Mouse (Mus musculus) hindbrain, postnatal 0 days (tissue): ENCODE results near the gene Ptpn1. TPM values are rescaled to one million over a fixed set of nuclear protein-coding genes. Genes with fewer than 3 reads are reported as not detected.

Source experiments
- ATAC-seq: fragments of 200-750 bp; cut with Nextera tagmentation; 2 replicates; pipeline ENCODE4 v1.8.0; 2017; ENCODE audit warnings: mild to moderate bottlenecking, moderate TSS enrichment, moderate library complexity
- DNase-seq: peaks from one replicate; pipeline ENCODE4 v3.0.0-alpha.2; 2015; ENCODE audit warnings: low spot score
- H3K27ac ChIP-seq: fragments of 300-500 bp; sonication (generic); 2 replicates; pipeline ENCODE4 v1.5.1; 2014; ENCODE audit warnings: mild to moderate bottlenecking
- H3K27me3 ChIP-seq: fragments of 300-500 bp; sonication (generic); 2 replicates; pipeline ENCODE4 v1.6.1; 2014; ENCODE audit warnings: low read length, mixed read lengths; ENCODE audit not compliant: insufficient read depth
- H3K36me3 ChIP-seq: fragments of 300-500 bp; sonication (generic); 2 replicates; pipeline ENCODE4 v1.6.1; 2014; ENCODE audit warnings: low read length, mixed read lengths; ENCODE audit not compliant: insufficient read depth
- H3K4me1 ChIP-seq: fragments of 300-500 bp; sonication (generic); 2 replicates; pipeline ENCODE4 v1.6.1; 2014; ENCODE audit warnings: antibody characterized with exemption, low read length, mixed read lengths; ENCODE audit not compliant: insufficient read depth
- H3K4me2 ChIP-seq: fragments of 300-500 bp; sonication (generic); 2 replicates; pipeline ENCODE4 v1.6.1; 2014; ENCODE audit warnings: low read depth, mild to moderate bottlenecking, low read length, moderate library complexity, mixed read lengths
- H3K4me3 ChIP-seq: fragments of 300-500 bp; sonication (generic); 2 replicates; pipeline ENCODE4 v1.5.1; 2014; ENCODE audit warnings: low read length
- H3K9ac ChIP-seq: fragments of 300-500 bp; sonication (generic); replicated peaks from 2 replicates; pipeline ENCODE4 v1.6.1; 2014; ENCODE audit warnings: mild to moderate bottlenecking, low read length, moderate library complexity, mixed read lengths
- H3K9me3 ChIP-seq: fragments of 300-500 bp; sonication (generic); 2 replicates; pipeline ENCODE4 v1.6.1; 2016; ENCODE audit warnings: low read length, mixed read lengths
- CTCF ChIP-seq: IDR thresholded peaks from 2 replicates; pipeline ENCODE4 v1.5.1; 2016; ENCODE audit warnings: antibody characterized with exemption, control low read depth, low read depth
- WGBS: fragments of 180-500 bp; shearing (Covaris S2); extraction: QIAGEN DNeasy Blood & Tissue Kit; methylation state at CpG from one replicate; pipeline ENCODE4 v1.1.7; 2014; 5-methylcytosine and 5-hydroxymethylcytosine counted together
- polyA plus RNA-seq: library from polyadenylated mRNA; unstranded; fragments of >200 nt; fragmentation: Nextera tagmentation; extraction: Ambion mirVana; gene quantifications from 2 replicates; pipeline ENCODE4 v1.2.1, GENCODE M21; 2015
- total RNA-seq: library from RNA; depleted of rRNA; stranded (reverse); fragments of >200 nt; gene quantifications from 2 replicates; pipeline ENCODE4 v1.2.3, GENCODE M21; 2014

Gene Ptpn1
- total and polyA plus RNA-seq, 2 experiments from 2014 or later, result 39.2 to 60.1 TPM

DNA sequence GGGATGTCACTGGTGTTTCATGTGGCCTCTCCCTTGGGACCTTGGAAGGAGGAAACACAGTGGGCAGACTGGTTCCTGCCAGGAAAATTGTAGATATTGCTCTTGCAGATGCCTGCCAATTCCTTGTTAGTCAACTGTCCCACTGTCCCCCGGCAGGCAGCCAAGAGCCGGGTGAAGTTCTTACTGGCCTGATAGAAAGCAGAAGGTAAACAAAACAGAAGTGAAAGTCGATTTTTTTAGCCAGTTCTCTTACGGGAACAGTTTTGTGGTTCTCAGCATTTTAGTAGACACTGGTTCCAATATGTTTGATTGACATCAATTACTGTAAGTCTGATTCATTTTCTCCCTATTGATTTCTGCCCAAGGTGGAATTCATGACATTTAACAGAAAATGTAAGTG, 27.0 kb downstream of the Ptpn1 start:
- Histone ChIP-seq H3K4me2 (no peak overlapping the region), H3K27ac (peak overlapping the region; percentile 23; the same call in 1 of the 2 replicates), H3K4me3 (no peak overlapping the region), H3K9ac (no peak overlapping the region), H3K4me1 (peaks cover 9% of the 10 kb centered on the region; the same call in 1 of the 2 replicates), H3K27me3 (no peaks in the 10 kb centered on the region), H3K36me3 (peaks cover 4% of the 10 kb centered on the region; the same call in 1 of the 2 replicates), H3K9me3 (no peaks in the 10 kb centered on the region)
- WGBS, result 38% methylated on average over 4 of the region's 4 CpGs
- ATAC-seq (no peak), DNase-seq (peak; percentile 70)
- TF ChIP-seq CTCF, result no peak

DNA sequence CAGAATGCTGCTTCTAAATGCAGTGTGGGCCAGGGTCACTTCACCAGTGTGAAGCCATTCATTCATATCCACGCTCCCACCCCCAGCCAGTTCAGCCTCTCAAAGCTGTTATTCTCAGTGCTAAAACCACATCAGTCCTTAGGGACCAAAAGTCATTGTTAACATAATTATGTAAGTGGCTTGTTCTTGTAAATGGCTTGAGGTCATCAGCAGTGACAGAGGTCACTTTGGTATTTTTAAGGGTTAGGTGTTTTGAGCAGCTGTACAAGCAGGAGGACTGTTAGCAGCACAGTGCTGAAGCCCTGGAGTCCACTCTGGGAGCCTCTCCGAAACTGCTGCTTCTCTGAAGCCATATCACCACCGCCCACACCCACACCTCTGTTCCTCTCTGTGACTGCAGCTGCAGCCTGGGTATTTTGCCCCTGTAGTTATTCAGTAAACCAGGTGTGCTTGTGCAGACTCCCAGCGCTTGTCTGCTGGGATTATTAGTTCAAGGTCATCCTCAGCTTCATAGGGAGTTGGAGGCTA, 27.6 kb downstream of the Ptpn1 start:
- no peaks in the 10 kb centered on the region for H3K9me3 ChIP-seq
- no peak overlapping the region for H3K4me3 ChIP-seq
- H3K4me1 ChIP-seq, result peaks cover 9% of the 10 kb centered on the region; the same call in 1 of the 2 replicates
- H3K36me3 ChIP-seq, result peaks cover 10% of the 10 kb centered on the region; the same call in 1 of the 2 replicates
- TF ChIP-seq CTCF, result no peak
- H3K27ac ChIP-seq, result peak overlapping the region; percentile 23; the same call in 1 of the 2 replicates
- H3K27me3 ChIP-seq, result no peaks in the 10 kb centered on the region
- DNase-seq (no peak), ATAC-seq (no peak)
- WGBS, result 82% methylated on average over 4 of the region's 4 CpGs
- no peak overlapping the region for H3K9ac ChIP-seq
- no peak overlapping the region for H3K4me2 ChIP-seq

DNA sequence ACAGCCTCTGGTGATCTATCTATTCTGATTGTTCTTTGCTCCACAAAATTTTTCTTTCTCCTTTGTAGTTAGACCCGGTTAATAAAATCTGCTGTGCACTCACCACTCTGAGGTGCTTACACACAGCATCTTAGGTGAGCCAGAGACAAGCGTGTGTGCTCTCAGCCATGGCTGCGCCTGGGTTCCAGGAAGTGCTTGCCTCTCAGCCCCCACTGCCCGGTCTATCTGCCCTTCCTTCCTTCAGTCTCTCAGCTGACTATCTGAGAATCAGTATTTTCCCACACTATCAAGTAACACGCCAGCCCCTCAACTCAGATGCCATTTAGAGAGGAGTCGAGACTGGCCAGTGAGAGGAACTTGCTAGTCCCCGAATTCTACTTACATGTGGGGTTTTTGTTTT, 28.1 kb downstream of the Ptpn1 start:
- Histone ChIP-seq H3K27ac (no peak overlapping the region), H3K27me3 (no peaks in the 10 kb centered on the region), H3K9ac (no peak overlapping the region), H3K4me1 (peaks cover 9% of the 10 kb centered on the region; the same call in 1 of the 2 replicates), H3K36me3 (peaks cover 14% of the 10 kb centered on the region; the same call in 1 of the 2 replicates), H3K4me3 (no peak overlapping the region), H3K9me3 (no peaks in the 10 kb centered on the region), H3K4me2 (no peak overlapping the region)
- no peak for TF ChIP-seq CTCF
- no peak for DNase-seq
- WGBS, result 82% methylated on average over 7 of the region's 7 CpGs
- ATAC-seq, result no peak

DNA sequence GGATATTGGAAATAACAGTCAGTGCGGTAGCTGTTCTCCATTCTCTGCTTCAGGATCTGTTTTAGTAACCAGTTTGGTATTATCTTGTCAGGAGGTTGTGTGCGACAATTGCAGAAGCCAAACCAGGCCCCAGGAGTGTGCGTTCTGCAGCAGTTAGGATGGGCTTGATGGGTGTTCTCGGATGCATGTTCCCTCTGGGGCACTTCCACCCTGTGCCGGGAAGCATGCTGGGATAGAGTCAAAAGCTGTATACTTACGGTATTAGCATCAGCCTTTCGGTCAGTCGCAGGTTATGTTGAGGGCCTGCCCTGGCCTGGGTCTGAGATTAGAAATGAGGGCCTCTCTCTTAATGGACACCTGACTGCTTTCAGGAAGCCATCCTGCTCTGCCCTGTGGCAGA, 28.7 kb downstream of the Ptpn1 start:
- Histone ChIP-seq H3K9ac (no peak overlapping the region), H3K4me2 (no peak overlapping the region), H3K4me1 (peaks cover 9% of the 10 kb centered on the region; the same call in 1 of the 2 replicates), H3K4me3 (no peak overlapping the region), H3K9me3 (no peaks in the 10 kb centered on the region), H3K36me3 (peaks cover 20% of the 10 kb centered on the region), H3K27ac (no peak overlapping the region), H3K27me3 (no peaks in the 10 kb centered on the region)
- WGBS, result 75% methylated on average over 8 of the region's 8 CpGs
- no peak for DNase-seq
- no peak for ATAC-seq
- TF ChIP-seq CTCF, result no peak

DNA sequence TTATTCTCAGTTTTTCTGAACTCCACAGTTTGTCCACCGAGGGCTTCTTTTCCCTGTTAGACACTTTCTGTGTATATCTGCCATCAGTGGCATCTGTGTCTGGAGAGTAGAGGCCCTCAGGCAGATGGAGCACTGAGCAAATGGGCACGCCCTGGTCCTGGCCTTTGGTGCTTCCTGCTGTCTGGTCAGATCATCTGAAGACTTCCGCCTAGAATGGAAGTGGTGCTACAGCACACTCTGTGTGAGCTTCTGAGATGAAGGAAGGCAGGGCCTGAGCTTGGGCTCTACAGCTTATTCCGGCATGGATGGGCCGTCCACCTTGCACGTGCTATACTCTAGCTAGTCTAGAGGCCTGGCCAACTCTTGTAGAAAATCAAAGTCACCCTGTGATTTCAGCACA, 30.5 kb downstream of the Ptpn1 start:
- DNase-seq (no peak), ATAC-seq (no peak)
- WGBS, result 86% methylated on average over 6 of the region's 6 CpGs
- Histone ChIP-seq H3K27me3 (no peaks in the 10 kb centered on the region), H3K9ac (no peak overlapping the region), H3K9me3 (no peaks in the 10 kb centered on the region), H3K4me3 (no peak overlapping the region), H3K4me2 (no peak overlapping the region), H3K4me1 (peaks cover 9% of the 10 kb centered on the region; the same call in 1 of the 2 replicates), H3K36me3 (peaks cover 33% of the 10 kb centered on the region), H3K27ac (no peak overlapping the region)
- no peak for TF ChIP-seq CTCF

DNA sequence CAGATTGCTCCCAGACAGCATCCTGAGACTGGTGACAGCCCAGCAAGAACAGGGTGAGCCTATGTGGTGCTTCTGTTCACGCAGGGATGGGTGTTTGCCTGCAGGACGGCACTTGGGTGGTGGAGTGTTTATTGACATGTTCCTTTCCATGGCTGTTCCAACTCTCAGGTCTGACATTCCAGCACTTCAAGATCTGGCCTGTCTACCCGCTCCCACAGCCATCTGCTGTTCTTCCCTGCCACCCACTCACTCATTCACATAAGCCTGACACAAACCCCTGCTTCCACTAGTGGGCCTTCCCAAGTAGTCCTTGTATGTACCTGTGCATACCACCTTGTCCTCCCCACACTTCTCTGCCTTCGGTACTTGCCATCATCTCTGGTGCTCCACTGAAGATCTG, 31.3 kb downstream of the Ptpn1 start:
- H3K27ac ChIP-seq, result no peak overlapping the region
- no peak overlapping the region for H3K4me3 ChIP-seq
- DNase-seq, result no peak
- H3K9me3 ChIP-seq, result no peaks in the 10 kb centered on the region
- no peak overlapping the region for H3K4me2 ChIP-seq
- 87% methylated on average over 4 of the region's 4 CpGs for WGBS
- H3K27me3 ChIP-seq, result no peaks in the 10 kb centered on the region
- TF ChIP-seq CTCF, result no peak
- H3K4me1 ChIP-seq, result peaks cover 6% of the 10 kb centered on the region; the same call in 1 of the 2 replicates
- H3K9ac ChIP-seq, result no peak overlapping the region
- ATAC-seq, result no peak
- peaks cover 38% of the 10 kb centered on the region for H3K36me3 ChIP-seq

DNA sequence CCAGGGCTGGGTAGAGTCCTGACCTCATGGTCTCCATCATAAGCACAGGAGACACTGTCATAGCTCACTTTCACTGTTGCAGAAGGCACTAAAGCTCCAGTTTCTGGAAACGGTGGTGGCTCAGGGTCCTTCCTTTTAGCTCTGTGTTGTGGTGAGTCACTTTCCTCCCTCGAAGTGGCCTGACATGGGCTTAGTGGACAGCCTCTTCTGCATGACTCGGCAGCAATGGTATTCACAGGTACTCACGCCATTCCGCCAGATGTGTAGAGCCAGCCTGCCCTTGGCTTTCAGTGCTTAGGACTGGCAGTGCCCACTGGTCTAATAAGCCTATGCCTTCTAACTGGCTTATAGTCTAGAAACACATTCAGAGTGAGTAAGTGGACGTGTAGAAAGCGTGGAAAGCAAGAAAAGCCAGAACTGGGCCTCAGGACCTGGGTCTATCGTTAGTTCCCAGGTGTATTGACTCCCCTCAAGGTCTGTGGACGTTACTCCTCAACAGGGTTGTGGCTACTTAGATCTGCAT, 32.0 kb downstream of the Ptpn1 start:
- no peaks in the 10 kb centered on the region for H3K9me3 ChIP-seq
- 92% methylated on average over 9 of the region's 9 CpGs for WGBS

More for the DNA sequence above, 32.0 kb downstream of the Ptpn1 start:
- ATAC-seq (no peak), DNase-seq (no peak)
- H3K27me3 ChIP-seq, result no peaks in the 10 kb centered on the region
- H3K4me1 ChIP-seq, result no peaks in the 10 kb centered on the region; the same call in 1 of the 2 replicates
- peaks cover 38% of the 10 kb centered on the region for H3K36me3 ChIP-seq
- H3K27ac ChIP-seq, result no peak overlapping the region
- no peak for TF ChIP-seq CTCF
- no peak overlapping the region for H3K9ac ChIP-seq
- H3K4me2 ChIP-seq, result no peak overlapping the region
- H3K4me3 ChIP-seq, result no peak overlapping the region
